Mouse (Mus musculus): ENCODE data around the gene Myl3.

GRCm38 (mm10) chr9:110733102-110733501 lies 8.6 kb upstream of the Myl3 start:
- TF ChIP-seq CTCF (IDR thresholded peaks at IDR 0.05) (no peak), EP300 (IDR thresholded peaks at IDR 0.05) (no peak)
